Mouse (Mus musculus) embryo, embryonic 11.5 days (tissue): ENCODE results near the gene 4931408C20Rik.

Experiments
- DNase-seq: peaks from one replicate; pipeline ENCODE4 v3.0.0-alpha.2; 2012; ENCODE audit warnings: low read depth, low spot score

4931408C20Rik gene

DNA sequence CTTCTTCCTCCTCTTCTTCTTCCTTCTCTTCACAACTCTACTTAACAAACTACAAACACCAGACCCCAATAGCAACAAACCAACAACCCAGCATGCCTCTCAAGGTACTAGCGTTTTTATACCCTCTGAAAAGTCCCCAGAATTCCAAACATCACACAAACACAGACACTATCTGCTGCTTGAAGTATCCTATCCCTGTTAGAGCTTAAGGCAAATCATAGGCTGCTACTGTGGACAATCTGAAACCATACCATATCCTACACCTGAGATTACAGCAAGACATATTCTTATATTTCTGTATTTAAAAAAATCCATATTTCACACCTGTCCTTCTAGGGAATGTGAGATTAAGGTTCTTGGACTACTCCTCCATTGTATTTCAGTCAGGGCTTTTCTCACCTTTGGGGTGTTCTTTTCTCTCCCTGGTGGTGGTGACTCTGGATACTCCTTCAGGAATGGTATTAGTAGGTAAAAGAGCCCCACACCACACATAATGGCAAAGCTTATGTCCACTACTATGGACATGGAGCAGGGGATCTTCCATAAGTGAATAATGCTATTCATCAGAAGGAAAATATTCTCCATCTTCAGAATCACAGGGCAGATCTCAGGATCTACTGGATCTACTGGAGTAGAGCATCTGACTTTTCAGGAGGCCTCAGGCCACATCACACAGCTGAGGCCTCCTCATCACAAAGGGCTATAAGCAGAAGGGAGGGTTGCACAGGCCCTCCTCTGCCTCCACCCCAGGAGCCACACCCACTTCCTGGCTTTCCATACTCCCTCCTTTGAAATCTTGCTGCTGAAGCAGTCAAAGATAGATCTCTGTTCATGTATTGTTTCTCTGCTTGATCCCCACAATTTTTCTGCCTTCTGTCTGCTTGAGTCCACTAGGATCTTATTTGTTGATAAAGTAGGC is at the start of gene 4931408C20Rik:
TSS of gene 4931408C20Rik (minus strand) at position 619 of the 919 bp plus-strand sequence.
- no peak for DNase-seq

DNA sequence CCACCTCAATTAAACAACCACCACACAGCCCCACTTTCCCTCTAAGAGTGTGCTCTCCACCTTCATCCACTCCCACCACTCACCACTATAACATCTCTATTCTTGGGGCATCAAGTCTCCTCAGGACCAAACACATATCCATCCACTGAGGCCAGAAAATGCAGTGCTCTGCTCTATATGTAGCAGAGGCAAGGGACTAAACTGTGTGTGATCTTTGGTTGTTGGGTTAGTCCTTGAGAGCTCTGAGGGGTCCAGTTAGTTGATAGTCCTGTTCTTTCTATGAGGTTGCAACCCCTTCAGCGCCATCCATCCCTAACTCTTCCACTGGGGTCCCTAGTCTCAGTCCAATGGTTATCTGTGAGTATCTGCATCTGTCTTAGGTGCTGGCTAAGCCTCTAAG is 666 bp upstream of the 4931408C20Rik start:
- DNase-seq: no peak

DNA sequence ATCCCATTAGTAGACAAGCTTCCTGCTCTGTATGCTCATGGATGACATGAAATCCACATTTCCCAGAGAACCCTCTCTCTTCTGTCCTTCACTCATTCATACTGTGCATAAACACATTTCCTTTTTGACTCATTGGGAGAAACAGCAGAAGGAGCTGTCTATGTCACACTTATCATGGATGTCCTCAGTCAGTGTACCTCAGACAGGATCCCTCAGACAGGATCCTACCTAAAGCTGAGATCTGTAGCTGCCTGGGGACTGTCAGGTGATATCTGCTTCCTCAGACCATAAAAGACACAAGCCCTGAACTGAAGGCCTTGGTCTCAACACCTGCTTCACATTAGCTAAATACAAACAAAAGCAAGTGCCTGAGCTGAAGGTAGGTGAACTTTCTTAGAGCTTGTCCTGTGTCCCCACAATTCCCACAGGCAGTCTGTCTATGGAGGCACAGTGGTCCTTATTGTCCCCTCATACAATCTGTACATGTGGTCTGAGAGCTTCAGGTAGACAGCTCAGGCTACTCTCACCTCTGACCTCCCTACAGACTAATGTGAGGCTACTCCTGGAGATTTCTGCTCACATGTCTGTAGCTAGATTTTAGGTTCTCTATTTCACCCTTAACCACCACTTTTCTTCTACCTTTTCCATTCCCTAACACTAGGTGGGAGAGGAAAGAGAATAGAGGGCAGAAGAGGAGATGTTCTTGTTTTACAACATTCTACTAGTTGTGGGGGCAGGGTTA is 1.1 kb downstream of the 4931408C20Rik start:
- no peak for DNase-seq

DNA sequence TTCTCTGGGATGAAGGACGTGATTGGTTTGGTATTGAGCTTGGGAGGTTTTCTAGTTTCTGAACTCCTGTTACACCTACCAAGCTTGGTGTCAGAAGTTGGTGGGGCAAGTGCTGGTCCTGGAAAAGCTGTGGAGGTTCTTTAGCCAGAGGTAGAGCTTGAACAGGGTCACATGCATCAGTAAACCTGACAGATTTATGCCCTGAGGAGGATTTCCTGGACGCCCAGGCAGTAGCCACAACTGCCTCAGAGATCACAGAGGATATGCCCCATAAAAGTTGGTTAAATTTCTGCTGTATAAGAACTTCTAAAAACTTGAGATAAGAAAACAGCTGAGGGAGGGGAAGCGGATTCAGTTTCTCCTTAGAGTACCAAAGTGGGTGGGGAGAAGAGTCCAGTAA is 1.9 kb downstream of the 4931408C20Rik start:
- no peak for DNase-seq

DNA sequence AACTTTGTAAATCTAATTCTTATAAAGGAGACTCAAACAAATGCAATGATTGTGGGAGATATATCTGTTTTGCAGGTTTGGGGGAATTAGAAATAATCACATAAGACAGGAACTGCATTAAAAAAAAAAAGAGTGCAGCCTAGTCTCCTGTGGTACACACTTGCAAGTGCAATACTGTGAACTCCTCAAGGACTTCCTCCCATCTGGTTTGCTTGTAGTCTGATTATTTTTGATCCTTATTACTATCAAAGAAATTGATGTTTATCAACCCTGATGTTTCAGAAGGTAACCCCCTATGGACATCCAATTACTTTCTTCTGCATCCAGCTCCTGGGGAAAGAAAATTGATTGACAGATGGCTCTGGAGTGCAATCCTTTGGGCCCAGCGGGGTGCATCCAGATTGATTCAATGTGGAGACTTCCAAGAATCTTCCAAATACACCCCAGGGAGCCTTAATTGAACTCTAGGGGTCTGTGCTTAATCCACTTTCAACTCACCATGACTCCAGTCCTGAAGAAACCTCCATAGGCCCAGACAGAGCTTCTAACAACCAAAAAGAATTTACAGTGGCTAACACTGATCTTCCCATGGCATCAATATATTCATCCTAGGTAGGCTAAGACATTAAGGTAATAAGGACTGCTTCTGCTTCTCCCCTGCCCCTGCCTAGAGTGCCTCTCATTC is 37.4 kb downstream of the 4931408C20Rik start:
- DNase-seq: no peak

DNA sequence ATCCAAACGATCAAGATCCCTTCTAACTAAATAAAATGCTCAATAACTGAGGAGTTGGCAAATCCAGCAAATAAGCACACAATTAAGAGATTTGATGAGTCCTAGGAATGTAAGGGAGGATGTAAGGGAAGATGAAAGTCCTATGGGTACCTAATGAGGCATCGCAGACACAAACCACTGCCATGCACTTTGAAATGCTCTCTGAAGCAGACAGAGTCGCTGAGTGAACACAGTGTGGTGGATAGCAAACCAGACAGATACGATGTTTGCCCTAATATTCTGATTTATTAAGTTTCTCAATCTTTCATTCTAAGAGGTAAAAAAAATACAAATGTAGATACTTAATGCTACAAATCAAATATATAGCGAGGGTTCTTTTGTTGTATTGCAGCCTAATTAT is 51.2 kb downstream of the 4931408C20Rik start:
- DNase-seq: no peak
